Mouse (Mus musculus): ENCODE measurements around the gene Rnaseh2b. TPM values are rescaled to one million over a fixed set of nuclear protein-coding genes. Genes with fewer than 3 reads are reported as not detected.

The Rnaseh2b gene
- polyA plus RNA-seq, 1 experiment: 6.5 TPM

- no peaks in the 10 kb centered on the region for H3K9me3 ChIP-seq
- no peaks in the 10 kb centered on the region for H3K27me3 ChIP-seq (replicated peaks)
- peaks cover 23% of the 10 kb centered on the region for H3K4me1 ChIP-seq
- H3K4me3 ChIP-seq (replicated peaks): no peak overlapping the region
- peaks cover 39% of the 10 kb centered on the region for H3K36me3 ChIP-seq (replicated peaks; ENCODE audit: low read length)
- TF ChIP-seq GATA1 (IDR thresholded peaks at IDR 0.05; ENCODE audit: borderline replicate concordance, low read length): no peak
- no peak for TF ChIP-seq FLI1 (IDR thresholded peaks at IDR 0.05; ENCODE audit: low read length)
Measured at GRCm38 (mm10) chr14:62376115-62376514, 83.7 kb downstream of the Rnaseh2b start.

- peaks cover 13% of the 10 kb centered on the region for H3K4me1 ChIP-seq
- TF ChIP-seq GATA1 (IDR thresholded peaks at IDR 0.05; ENCODE audit: borderline replicate concordance, low read length) (no peak), FLI1 (IDR thresholded peaks at IDR 0.05; ENCODE audit: low read length) (no peak)
- no peak overlapping the region for H3K4me3 ChIP-seq (replicated peaks)
- H3K36me3 ChIP-seq (replicated peaks; ENCODE audit: low read length): peaks cover 29% of the 10 kb centered on the region
- H3K27me3 ChIP-seq (replicated peaks): no peaks in the 10 kb centered on the region
- peaks cover 5% of the 10 kb centered on the region; the same call in 1 of the 2 replicates for H3K9me3 ChIP-seq
Measured at GRCm38 (mm10) chr14:62379391-62379790, 87.0 kb downstream of the Rnaseh2b start.

- Histone ChIP-seq H3K9me3 (peaks cover 5% of the 10 kb centered on the region; the same call in 1 of the 2 replicates), H3K36me3 (replicated peaks; ENCODE audit: low read length) (peaks cover 29% of the 10 kb centered on the region), H3K4me1 (peaks cover 11% of the 10 kb centered on the region), H3K4me3 (replicated peaks) (no peak overlapping the region), H3K27me3 (replicated peaks) (no peaks in the 10 kb centered on the region)
- TF ChIP-seq FLI1 (IDR thresholded peaks at IDR 0.05; ENCODE audit: low read length) (no peak), GATA1 (IDR thresholded peaks at IDR 0.05; ENCODE audit: borderline replicate concordance, low read length) (no peak)
Measured at GRCm38 (mm10) chr14:62380606-62381005, 88.2 kb downstream of the Rnaseh2b start.

- TF ChIP-seq GATA1 (IDR thresholded peaks at IDR 0.05; ENCODE audit: borderline replicate concordance, low read length): no peak
- TF ChIP-seq FLI1 (IDR thresholded peaks at IDR 0.05; ENCODE audit: low read length): no peak
- H3K4me1 ChIP-seq: no peaks in the 10 kb centered on the region
- H3K27me3 ChIP-seq (replicated peaks): no peaks in the 10 kb centered on the region
- peaks cover 9% of the 10 kb centered on the region; the same call in 1 of the 2 replicates for H3K9me3 ChIP-seq
- peaks cover 8% of the 10 kb centered on the region for H3K36me3 ChIP-seq (replicated peaks; ENCODE audit: low read length)
- no peak overlapping the region for H3K4me3 ChIP-seq (replicated peaks)
Measured at GRCm38 (mm10) chr14:62383109-62383508, 90.7 kb downstream of the Rnaseh2b start.

GRCm38 (mm10) chr14:62383786-62384299, 91.5 kb downstream of the Rnaseh2b start:
- H3K9me3 ChIP-seq: peaks cover 9% of the 10 kb centered on the region; the same call in 1 of the 2 replicates
- no peaks in the 10 kb centered on the region for H3K27me3 ChIP-seq (replicated peaks)
- no peak for TF ChIP-seq FLI1 (IDR thresholded peaks at IDR 0.05; ENCODE audit: low read length)
- TF ChIP-seq GATA1 (IDR thresholded peaks at IDR 0.05; ENCODE audit: borderline replicate concordance, low read length): no peak
- H3K4me3 ChIP-seq (replicated peaks): no peak overlapping the region
- H3K4me1 ChIP-seq: no peaks in the 10 kb centered on the region
- peaks cover 2% of the 10 kb centered on the region for H3K36me3 ChIP-seq (replicated peaks; ENCODE audit: low read length)

- Histone ChIP-seq H3K4me3 (replicated peaks) (peak overlapping the region; percentile 50), H3K4me1 (no peaks in the 10 kb centered on the region), H3K36me3 (replicated peaks; ENCODE audit: low read length) (no peaks in the 10 kb centered on the region), H3K27me3 (replicated peaks) (peaks cover 3% of the 10 kb centered on the region), H3K9me3 (peaks cover 13% of the 10 kb centered on the region)
- TF ChIP-seq GATA1 (IDR thresholded peaks at IDR 0.05; ENCODE audit: borderline replicate concordance, low read length): no peak
- TF ChIP-seq FLI1 (IDR thresholded peaks at IDR 0.05; ENCODE audit: low read length): no peak
Measured at GRCm38 (mm10) chr14:62389064-62389728, 96.8 kb downstream of the Rnaseh2b start.

GRCm38 (mm10) chr14:62389729-62390536, 97.5 kb downstream of the Rnaseh2b start:
- Histone ChIP-seq H3K4me3 (replicated peaks) (no peak overlapping the region), H3K4me1 (no peaks in the 10 kb centered on the region), H3K27me3 (replicated peaks) (peaks cover 3% of the 10 kb centered on the region), H3K9me3 (peaks cover 13% of the 10 kb centered on the region), H3K36me3 (replicated peaks; ENCODE audit: low read length) (no peaks in the 10 kb centered on the region)
- TF ChIP-seq FLI1 (IDR thresholded peaks at IDR 0.05; ENCODE audit: low read length) (no peak), GATA1 (IDR thresholded peaks at IDR 0.05; ENCODE audit: borderline replicate concordance, low read length) (no peak)

- TF ChIP-seq FLI1 (IDR thresholded peaks at IDR 0.05; ENCODE audit: low read length): no peak
- Histone ChIP-seq H3K4me1 (no peaks in the 10 kb centered on the region), H3K4me3 (replicated peaks) (no peak overlapping the region)
Measured at GRCm38 (mm10) chr14:62392754-62393153, 100.4 kb downstream of the Rnaseh2b start.

GRCm38 (mm10) chr14:62395346-62395745, 103.0 kb downstream of the Rnaseh2b start:
- H3K4me3 ChIP-seq (replicated peaks): no peak overlapping the region
- peaks cover 11% of the 10 kb centered on the region for H3K9me3 ChIP-seq
- H3K36me3 ChIP-seq (replicated peaks; ENCODE audit: low read length): no peaks in the 10 kb centered on the region
- peaks cover 11% of the 10 kb centered on the region for H3K27me3 ChIP-seq (replicated peaks)
- TF ChIP-seq FLI1 (IDR thresholded peaks at IDR 0.05; ENCODE audit: low read length): no peak
- TF ChIP-seq GATA1 (IDR thresholded peaks at IDR 0.05; ENCODE audit: borderline replicate concordance, low read length): no peak
- H3K4me1 ChIP-seq: no peaks in the 10 kb centered on the region

More at GRCm38 (mm10) chr14:62392754-62393153, 100.4 kb downstream of the Rnaseh2b start:
- Histone ChIP-seq H3K36me3 (replicated peaks; ENCODE audit: low read length) (no peaks in the 10 kb centered on the region), H3K27me3 (replicated peaks) (peaks cover 11% of the 10 kb centered on the region), H3K9me3 (peaks cover 8% of the 10 kb centered on the region)
